Mouse (Mus musculus) urinary bladder, postnatal 25 days (tissue): ENCODE data around the gene Pld4.

Experiments used
- DNase-seq: peaks from one replicate; pipeline ENCODE4 v3.0.0; 2022; ENCODE audit warnings: low spot score

Gene Pld4

DNA sequence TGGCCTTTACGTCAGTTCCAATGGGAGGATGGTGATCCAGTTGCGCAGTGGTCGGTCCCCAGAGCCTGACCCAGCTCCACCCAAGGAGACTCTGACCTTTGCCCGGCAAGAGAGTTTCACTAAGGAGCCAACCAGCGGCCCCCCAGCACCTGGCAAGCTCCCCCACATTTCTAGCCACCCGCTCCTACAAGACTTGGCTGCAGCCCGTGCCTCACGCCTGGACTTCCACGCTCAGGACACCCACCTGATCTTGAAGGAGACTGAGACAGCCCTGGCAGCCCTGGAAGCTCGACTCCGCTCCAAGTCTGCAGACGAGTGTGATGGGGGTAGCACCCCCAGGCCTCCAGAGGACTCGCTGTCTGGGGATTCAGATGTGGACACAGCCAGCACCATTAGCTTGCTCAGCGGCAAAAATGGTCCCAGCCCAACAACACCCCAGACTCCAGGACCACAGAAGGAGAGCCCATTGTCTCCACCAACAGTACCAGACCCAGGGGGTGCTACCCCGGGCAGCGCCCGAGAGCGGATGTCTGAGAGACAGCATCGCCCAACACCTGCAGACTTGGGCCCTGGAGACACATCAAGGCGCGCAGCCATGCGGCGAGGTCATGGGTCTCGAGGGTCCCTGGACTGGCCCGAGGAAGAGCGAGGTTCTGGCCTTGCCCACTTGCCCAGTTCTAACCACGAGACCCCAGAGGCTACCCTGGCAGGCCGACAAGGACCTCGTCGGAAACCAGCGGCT lies 22.0 kb upstream of the Pld4 start:
- no peak for DNase-seq

DNA sequence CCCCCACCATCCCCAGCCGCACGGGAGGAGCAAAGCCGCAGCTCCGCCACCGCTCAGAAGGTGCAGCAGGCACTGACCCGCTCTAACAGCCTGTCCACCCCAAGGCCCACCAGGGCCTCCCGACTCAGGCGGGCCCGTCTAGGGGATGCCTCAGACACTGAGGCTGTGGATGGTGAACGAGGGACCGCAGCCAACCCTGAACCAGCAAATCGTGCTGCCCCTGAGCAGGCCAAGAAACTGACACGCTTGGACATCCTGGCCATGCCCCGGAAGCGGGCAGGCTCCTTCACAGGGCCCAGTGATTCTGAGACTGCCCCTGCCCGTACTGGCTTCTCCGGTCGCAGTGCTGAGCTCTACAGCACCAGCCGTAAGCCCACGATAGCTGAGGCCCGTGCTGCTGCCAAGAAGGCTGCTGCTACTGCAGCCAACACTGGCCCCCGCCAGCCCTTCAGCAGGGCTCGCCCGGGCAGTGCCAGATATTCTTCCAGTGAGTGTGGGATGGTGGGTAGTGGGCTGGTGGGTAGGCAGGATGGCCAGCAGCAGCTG lies 21.4 kb upstream of the Pld4 start:
- DNase-seq = no peak

DNA sequence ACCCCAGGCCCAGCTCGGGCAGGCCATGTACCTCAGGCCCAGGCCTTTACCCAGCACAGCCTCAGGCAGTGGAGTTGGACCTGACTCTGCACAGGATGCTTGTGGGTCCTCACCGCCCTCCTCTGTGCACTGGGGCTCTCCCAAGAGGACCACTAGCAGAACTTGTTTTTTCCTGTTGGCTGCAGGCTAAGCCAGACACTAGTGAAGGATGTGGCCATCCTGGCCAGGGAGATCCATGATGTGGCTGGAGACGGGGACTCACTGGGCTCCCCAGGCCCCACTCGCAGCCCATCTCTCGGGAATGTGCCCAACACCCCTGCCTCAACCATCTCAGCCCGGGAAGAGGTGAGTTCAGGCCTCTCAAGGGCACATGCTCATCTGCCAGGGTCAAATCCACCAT lies 17.7 kb upstream of the Pld4 start:
- no peak for DNase-seq

DNA sequence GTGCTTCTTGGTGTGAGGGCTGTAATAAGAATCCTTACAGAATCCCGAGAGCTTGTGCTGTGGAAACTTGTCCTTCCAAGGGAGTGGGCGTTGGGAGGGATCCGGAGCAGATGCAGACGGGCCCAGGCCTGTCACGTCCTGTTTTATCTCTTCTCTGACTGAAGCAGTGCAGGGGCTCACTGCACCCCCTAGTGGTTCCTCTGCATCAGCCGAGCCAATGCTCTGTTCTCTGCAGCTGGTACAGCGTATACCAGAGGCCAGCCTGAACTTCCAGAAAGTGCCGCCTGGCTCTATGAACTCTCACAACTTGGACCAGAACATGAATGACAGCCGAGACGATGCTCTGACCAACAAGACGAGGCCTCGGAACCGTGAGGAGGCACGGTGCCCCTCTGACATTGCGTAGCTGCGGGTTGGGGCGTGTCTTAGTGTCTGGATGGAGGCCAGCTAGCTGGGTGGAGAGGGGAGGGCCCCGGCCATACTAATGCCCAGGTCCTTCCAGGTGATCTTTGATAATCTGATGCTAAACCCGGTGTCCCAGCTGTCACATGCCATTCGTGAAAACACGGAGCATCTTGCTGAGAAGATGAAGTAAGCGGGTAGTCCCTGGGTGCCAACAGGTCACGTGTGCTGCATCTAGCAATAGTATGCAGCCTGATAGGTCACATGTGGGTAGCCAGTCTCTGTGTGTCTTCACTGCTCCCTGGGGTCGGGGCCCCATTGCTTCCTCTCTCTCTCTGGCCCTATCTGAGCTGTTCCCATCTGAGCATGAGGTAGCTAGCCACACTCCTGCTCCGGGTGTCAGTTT lies 17.1 kb upstream of the Pld4 start:
- peak; percentile 76 for DNase-seq

DNA sequence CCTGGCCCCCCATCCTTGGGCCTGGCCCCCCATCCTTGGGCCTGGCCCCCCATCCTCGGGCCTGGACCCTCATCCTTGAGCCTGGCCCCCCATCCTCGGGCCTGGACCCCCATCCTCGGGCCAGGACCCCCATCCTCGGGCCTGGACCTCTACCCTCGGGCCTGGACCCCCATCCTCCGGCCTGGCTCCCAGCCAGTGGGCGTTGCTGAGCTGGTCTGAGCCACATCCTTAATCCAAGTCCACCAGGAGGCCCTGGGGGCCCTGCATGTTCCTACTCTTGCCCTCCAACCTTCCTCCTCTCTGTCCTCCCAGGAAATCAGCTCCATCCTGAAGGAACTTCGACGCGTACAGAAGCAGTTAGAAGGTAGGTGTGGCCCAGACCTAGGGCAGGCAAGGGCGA lies 16.2 kb upstream of the Pld4 start:
- no peak for DNase-seq

DNA sequence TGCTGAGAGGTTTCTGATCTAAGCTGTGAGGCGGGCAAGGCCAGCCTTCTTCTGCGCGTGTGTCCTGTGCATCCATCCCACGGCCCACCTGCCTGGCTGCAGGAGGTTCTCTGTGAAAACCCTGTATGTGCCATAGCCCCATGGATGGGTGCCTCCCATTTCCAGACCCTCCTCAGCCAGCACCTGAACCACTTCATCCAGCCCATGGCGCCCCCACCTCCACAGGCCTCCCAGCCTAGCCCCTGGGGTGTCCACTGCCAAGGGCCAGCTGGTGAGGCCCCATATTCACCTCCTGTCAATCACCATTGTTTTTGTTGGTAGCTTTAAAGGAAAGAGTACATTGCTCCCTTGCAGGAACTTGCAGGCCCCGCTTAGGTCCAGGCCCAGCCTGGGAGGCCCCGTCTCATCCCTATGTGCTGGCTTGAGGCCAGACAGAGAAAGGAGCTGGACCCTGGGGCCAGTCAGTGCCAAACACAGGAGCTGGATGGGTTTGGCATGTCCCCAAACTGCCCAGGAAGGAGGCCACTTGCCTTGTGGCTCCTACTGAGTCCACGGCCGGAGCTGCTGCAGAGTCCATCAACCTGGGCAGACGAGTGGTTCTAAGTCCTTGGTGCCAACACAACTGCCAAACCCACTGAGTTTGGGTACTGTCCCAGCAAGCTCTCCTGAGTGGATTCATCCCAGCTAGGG lies 15.4 kb upstream of the Pld4 start:
- no peak for DNase-seq

DNA sequence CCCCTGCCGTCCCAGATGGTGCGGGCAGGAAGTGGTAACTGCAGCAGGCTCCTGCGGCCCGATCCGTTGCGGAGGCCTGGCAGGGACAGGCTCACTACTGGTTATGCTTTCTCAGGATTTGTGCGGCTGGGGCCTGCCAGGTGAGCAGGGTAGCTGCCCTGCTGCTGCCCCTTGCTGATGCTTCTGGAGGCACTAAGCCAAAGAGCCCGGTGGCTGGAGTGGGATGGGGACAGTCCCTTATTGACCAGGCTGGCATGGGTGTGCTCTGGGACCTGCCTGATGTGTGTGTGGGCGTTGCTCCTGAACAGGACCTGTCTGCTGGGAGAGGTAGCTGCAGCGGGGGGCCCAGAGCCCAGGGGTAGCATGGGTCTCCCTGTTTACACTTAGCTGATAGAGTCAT lies 14.7 kb upstream of the Pld4 start:
- no peak for DNase-seq

DNA sequence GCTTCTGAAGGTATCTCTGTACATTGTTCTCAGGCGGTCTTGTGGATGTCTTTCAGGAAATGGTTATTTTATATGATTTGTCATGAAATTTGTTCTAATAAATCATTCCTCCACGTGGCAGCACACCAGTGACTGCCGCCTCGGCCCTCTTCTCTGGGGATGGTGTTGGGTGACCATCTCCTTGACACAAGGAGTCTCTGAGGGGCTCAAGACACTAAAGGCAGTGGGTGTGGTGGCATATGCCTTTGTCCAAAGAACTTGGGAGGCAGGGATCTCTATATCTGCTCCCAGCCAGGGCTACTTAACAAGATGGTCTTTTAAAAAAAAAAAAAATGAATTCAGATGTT lies 14.0 kb upstream of the Pld4 start:
- no peak for DNase-seq

DNA sequence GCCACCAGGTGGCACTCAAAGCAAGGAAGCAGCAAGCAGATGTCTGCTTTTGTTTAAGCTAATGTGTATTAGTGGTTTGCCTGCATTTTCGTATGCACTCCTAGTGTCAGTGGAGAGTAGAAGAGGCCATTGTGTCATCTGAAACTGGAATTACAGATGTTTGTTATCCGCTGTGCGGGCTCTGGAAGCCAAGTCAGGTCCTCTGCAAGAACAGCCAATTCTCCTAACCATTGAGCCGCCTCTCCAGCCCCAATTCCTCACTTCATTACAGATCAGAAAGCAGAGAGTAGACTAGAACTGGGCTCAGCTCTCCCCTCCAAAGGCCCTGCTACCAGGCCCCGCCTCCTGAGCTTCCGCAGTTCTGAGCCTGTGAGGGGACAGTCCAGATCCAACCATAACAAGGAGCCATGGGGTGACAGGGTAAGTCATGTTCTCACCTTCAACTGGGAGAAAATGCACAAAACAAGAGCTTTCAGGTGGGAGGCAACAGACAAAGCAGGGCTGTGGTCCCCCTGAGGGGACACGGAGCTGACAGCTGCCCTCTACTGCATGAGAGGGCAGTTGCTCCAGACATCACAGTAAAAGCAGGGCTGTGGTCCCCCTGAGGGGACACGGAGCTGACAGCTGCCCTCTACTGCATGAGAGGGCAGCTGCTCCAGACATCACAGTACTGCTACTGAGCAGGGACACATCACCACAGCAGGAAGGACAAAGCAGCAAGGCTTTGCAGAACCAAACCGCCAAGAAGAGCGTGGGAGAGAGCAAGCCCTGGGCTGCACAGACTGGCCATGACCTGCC lies 13.4 kb upstream of the Pld4 start:
- DNase-seq = no peak

DNA sequence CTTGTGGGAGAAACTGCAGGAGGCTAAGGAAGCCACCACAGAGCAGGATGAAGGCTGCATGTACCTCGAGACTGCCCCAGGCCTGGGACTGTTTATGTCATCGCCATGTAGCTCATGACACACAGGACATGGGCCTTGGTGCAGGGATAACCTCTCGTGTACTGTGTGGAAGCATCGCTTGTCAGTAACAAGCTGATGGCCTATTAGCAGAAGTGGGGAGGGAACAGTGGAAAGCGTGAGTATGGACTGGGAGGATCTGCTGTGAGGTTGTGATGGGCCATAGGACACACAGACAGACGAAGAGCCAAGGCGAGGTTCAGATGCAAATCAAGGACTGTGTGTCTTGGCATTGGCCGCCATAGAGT lies 12.9 kb upstream of the Pld4 start:
- no peak for DNase-seq

DNA sequence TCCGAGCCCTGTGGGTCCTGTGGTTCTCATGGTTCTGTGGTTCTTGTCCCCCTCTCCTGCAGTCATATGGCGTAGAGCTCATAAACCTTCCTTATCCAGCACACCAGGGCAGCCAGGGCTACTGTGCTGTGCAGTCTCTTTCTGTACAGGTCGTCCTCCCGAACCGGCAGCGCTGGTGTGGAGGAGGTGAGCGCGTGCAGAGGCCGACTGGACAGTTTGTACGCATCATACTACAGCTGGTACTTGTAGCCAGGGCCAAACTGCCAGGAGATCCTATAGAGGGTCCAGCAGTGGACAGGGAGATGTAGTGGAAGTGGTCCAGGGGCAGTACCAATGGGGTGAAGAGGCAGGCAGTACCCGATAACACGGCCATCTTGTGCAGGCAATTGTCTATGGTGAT lies 9.5 kb upstream of the Pld4 start:
- DNase-seq = no peak

DNA sequence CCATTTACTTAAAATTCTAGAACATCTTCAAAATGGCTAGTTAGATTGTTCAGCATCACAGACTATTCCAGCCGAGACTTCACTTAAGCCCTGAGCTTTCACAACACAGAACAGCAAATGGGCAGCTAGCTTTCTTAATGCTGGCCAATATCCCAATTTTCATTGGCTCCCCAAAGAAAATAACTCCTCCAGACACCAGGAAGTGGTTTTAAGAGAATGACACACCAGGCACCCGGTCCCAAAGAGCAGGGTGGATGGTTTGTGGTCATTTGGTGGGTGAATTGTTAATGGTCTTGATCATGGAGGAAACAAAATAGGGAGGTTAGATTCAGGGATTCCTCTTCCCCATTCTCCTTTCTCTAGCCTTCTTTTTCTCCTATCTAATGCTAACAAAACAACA lies 8.1 kb upstream of the Pld4 start:
- no peak for DNase-seq

DNA sequence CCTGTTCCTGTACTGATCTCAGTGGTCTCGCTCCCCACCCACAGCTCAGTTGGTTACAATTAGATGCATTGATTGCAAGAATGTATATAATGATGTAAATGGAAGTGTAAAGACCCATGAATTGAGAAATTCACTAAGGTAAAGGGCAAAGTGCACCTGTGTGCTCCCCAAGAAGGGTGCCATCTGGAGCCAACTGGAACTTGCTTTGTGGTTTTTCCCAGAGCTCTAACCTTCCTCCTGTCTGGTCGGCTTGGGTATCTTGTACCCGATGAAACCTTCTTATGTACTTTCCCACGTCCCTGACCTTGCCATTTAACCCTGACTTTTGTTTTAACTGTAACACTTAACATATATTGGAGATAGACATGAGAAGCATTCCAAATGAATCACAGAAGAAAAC lies 4.6 kb upstream of the Pld4 start:
- DNase-seq = no peak

DNA sequence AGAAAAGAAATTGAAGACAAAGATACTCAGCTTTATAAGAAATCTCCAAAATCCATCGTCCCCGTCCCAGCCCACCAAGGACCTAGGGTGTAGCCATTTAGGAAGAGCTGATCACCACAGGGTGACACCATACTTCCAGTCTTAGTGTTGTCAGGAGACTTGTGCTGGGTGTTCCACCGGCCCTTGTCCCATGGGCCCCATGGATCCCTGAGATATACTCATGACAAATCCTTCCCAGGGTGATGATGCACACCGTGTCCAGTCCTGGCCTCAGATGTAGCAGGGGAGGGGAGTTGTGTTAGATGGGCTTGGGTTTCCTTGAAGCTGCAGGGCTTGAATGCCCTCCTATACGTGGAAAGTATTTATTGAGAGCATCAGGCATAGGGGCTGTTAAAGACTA lies 2.6 kb upstream of the Pld4 start:
- DNase-seq = no peak

DNA sequence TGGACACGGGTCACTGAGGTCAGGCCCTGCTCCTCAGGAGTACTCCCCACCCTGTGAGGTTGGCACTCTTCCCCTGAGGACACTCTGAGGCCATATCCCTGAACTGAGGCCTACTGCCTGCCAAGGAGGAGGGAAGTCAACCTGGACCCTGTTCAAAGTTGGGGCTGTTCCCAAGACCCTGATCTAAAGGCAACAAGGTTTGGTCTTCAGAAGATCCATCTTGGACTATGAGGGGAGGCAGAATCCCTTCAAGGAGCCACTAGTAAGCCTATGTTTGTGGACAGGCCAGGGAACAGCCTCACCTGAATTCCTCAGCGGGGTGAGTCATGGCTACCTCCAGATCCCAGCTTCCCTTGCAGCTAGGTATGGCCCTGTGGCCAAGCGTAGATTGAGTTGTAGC lies 984 bp upstream of the Pld4 start:
- no peak for DNase-seq

DNA sequence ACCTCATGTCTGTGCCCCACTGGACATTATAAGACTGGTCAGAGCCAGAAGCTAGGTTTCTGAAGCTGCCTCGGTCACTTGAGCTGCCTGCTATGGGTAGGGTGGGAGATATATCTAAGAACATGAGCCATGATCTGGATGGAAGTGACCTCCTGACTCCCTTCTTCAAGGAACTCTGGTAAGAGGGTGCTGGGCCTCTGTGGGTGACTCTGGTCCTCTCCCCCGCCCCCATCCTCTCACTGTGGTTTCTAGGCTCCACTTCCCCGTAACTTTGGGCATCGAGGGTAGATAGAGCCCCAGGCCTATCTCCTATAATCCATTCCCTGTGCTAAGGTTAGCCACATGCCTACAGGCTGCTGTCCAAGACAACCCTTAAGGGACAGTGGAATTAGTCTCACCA lies 956 bp downstream of the Pld4 start:
- DNase-seq = no peak

DNA sequence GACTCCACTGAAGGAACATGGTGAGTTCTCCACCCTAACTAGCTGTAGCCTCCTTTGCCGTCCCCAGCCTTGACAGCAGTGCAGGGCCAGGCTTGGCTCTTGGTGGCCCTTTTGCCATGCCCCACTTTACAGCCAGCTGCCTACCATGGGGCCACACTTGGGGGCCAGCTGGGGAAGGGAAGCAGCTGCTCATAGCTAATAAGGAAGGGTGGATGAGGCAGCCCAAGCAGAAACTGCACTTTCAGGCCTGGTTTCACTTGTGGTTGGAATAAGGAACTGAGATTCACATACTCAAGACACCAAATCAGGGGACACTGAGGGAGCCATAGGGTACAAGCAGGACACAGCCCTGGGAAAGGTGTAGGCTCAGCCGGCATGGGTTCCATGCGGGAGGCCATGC lies 1.6 kb downstream of the Pld4 start:
- no peak for DNase-seq

DNA sequence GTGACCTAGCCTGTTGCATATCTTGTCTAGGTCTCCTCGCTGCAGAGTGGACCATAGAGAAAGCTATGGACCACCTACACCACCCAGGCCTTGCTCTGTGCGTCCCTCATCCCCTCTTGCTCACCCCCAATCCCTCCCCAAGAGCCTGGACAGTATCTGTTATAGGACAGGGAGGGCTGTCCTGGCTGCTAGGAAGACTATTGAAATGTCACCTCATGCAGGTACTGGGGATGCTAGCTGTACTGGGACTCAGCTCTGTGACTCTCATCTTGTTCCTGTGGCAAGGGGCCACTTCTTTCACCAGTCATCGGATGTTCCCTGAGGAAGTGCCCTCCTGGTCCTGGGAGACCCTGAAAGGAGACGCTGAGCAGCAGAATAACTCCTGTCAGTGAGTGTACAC lies 2.7 kb downstream of the Pld4 start:
- no peak for DNase-seq

DNA sequence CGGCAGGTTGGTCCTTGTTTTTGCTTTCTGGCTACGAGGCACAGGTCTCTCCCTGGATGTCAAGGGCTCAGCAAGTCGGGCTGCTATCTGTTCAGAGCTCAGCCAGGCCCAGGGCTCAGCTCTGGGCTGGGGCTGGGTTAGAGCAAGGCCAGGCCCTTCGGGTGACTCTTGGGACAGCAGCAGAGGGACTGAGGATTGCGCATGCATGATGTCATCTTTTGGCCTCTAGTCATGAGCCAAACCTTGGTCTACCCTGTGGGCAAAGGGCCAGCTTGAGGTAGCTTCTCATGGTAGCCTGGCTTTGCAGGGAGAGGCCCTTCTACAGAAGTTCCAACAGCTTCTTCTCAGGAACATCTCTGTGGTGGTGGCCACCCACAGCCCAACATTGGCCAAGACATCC lies 3.7 kb downstream of the Pld4 start:
- DNase-seq = no peak

DNA sequence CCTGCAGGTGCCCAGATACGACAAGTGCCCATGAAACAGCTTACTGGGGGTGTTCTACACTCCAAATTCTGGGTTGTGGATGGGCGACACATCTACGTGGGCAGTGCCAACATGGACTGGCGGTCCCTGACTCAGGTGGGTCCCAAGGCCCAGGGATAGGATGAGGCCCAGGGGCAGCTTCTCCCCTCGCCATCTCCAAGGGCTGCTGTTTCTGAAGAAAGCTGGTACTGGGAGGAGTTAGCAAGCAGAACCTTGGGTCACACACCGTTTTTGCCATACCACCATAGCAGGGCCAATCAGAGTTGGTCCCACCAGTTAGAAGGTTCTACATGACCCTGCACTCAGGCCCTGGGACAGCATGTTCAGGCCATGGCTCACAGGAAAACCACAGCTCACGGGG lies 4.5 kb downstream of the Pld4 start:
- no peak for DNase-seq

DNA sequence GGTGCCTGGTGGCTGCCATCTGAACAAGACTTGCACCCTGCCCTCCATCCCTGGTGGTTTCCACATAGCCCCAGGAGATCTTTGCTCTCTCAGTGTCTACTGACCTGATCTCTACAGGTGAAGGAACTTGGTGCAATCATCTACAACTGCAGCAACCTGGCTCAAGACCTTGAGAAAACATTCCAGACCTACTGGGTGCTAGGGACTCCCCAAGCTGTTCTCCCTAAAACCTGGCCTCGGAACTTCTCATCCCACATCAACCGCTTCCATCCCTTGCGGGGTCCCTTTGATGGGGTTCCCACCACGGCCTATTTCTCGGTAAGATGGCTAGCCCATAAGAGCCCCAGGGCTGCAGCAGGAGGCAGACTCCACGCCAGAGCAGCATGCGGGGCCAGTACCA lies 6.1 kb downstream of the Pld4 start:
- no peak for DNase-seq
